Mouse (Mus musculus) kidney, adult 18-20 months (tissue): ENCODE measurements around the gene D330020A13Rik.

Experiments
- DNase-seq: peaks from one replicate; pipeline ENCODE4 v3.0.0; 2021

D330020A13Rik gene

GRCm38 (mm10) chr6:120301137-120301536, 7.0 kb downstream of the D330020A13Rik start:
- DNase-seq, result peak; percentile 49

DNA sequence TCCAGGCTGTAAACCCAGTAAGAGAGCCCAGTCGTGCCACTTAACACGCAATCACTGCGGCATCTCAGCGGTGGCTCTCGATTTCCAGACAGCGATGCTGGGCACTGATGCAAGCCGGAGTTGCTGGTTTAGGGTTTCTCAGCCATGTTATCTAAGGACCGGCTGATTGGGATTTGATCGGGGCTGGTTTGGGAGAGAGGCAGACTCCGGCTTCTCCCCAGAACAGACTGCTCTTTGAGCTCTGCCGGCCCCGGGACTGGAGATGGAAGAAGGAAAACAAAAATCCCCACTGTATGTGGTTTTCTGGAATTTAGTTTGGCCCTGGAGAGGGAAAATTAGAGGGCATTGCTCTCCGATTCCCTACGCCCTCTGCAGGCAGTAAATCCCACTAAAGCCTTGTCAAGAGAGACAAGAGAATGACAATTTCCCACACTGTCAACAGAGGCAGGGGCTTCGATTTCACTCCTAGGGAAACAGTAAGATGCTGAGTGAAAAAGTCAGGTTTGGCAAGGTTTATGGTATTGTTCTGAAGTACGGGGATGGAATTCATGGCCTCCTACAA, 8.7 kb downstream of the D330020A13Rik start:
- peak; percentile 20 for DNase-seq

- no peak for DNase-seq
These were observed 12.9 kb downstream of the D330020A13Rik start for GRCm38 (mm10) chr6:120306859-120307594.

GRCm38 (mm10) chr6:120309338-120309737, 15.2 kb downstream of the D330020A13Rik start:
- peak; percentile 41 for DNase-seq

- no peak for DNase-seq
These were observed 15.6 kb downstream of the D330020A13Rik start for GRCm38 (mm10) chr6:120309787-120310186.

DNA sequence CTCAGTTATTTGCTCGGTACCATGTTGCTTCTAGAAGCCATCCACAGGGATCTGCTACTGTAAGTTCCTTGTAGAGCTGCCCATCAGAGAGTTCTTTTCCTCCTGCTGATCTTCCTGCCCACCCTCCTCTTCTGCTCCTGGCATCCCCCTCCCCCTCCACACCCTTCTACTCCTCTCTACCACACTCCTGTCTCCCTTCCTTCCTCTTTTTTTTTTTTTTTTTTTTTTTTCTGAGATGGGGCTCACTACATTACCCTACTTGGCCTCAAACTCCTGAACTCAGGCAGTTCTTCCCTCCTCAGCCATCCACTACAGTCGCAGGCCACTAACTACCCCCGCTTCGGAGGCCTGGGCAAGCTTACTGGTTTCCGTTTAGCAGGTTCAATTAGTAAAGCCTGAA, 18.3 kb downstream of the D330020A13Rik start:
- no peak for DNase-seq

GRCm38 (mm10) chr6:120318303-120318940, 24.3 kb downstream of the D330020A13Rik start:
- DNase-seq, result no peak

DNA sequence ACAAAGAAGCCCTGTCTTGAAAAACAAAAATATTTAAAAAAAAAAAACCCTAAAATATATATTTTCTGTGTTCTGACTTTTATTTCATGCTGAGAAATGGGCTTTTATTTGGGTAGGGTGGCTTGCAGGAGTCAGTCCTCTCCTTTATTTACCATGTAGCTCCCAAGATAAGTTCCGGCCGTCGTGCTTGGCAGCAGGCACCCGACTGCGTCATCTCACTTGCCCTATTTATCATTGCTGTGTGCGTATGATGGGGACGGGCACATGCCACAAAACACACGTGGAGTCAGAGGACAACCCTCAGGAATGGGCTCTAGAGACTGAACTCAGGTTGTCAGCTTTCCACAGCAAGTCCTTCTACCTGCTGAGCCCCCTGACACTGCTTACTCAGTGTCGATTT, 25.0 kb downstream of the D330020A13Rik start:
- no peak for DNase-seq

- DNase-seq, result no peak
These were observed 26.2 kb downstream of the D330020A13Rik start for GRCm38 (mm10) chr6:120320369-120320768.

GRCm38 (mm10) chr6:120324295-120324927, 30.2 kb downstream of the D330020A13Rik start:
- DNase-seq, result peak; percentile 65

DNA sequence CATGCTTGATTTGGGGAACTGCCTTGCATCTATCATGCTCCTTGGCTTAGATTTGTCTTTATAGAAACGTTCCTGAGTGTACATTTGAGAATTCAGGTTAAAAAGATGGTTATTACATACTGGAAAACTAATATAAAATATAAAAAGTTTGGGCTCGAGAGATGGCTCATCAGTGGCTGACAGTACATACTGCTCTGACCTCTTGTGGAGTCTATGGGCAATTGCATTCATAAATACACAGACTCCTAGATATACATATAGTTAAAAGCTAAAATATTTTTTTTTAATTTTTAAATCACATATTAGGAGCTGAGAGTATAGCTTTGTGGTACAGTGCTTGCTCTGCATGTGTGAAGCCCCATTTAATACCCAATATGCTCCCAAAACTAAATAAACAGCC, 38.2 kb downstream of the D330020A13Rik start:
- DNase-seq, result no peak

DNA sequence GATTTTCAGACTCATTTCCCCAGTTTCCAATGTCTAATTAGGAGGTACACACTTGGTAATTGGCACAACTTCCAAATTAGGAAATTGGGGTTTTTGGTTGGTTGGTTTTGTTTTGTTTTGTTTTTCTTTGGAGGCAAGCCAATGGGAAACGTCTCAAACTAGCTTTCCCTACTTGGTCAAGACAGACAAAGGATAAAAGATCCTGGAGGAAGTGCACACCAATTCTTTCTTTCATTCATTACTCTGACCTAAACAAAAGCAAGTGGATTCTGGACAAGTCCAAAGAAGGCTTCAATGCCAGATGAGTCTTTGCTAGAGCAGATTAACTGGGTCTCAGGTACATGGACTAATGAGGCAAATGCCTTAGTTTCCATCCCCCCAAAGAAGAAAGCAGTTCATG, 49.8 kb downstream of the D330020A13Rik start:
- no peak for DNase-seq
